In genomic region chr1:172989794-172990634, GRCm38 (mm10) we compare ENCODE assay signal across 27 mouse cellular contexts. TPM values are rescaled to one million over a fixed set of nuclear protein-coding genes. Genes with fewer than 3 reads are reported as not detected.
A peak's percentile ranks its signal among the peaks of the same experiment; 100 is the strongest.
DNase-seq lines count a peak whose midpoint lies in the region; ATAC-seq and TF ChIP-seq lines count a peak whose summit lies in the region.
"Had no signal": no experiment of that assay in that cellular context is flagged by ENCODE, and none has a peak within 500 bp of the region (broad histone marks: within the 10 kb centered on the region; RNA-seq: fewer than 3 reads in every experiment).

No protein-coding gene starts in this region.

- H3K4me3 ChIP-seq in erythroblast, embryonic 14.5 days (replicated peaks) = peak overlapping the region; percentile 31
- no peak overlapping the region for H3K4me3 ChIP-seq in ES-E14 (ENCODE audit: insufficient read depth in 1 of 2, low read depth in 1 of 2, low read length in 2 of 2, poor library complexity in 1 of 2, severe bottlenecking in 1 of 2)
- H3K4me3 ChIP-seq in liver, embryonic 11.5 days (ENCODE audit: low read depth, low read length) = no peak overlapping the region
- H3K4me3 ChIP-seq: forebrain, embryonic 10.5 days; gastrocnemius, adult 2 months had no signal

- no peaks in the 10 kb centered on the region for H3K36me3 ChIP-seq in erythroblast, embryonic 14.5 days (ENCODE audit: control insufficient read depth)
- no peaks in the 10 kb centered on the region for H3K36me3 ChIP-seq in ES-E14 (ENCODE audit: control insufficient read depth, insufficient read depth, low read length, poor library complexity, severe bottlenecking)
- H3K36me3 ChIP-seq in liver, embryonic 11.5 days (ENCODE audit: control insufficient read depth, insufficient read depth, low read length) = no peaks in the 10 kb centered on the region
- H3K36me3 ChIP-seq: forebrain, embryonic 10.5 days had no signal

- DNase-seq in ES-E14 (ENCODE audit: low read depth, low spot score) = no peak
- DNase-seq in liver, embryonic 11.5 days (ENCODE audit: low spot score) = no peak
- DNase-seq in mesoderm, embryonic 11.5 days (ENCODE audit: low read depth, low spot score) = peak; percentile 6
- DNase-seq in left cerebral cortex, adult 11 months (ENCODE audit: low spot score) = no peak
- no peak for DNase-seq in adrenal gland, adult (ENCODE audit: inconsistent age in 2 of 2, low spot score in 1 of 2)
- DNase-seq: adrenal gland, adult 2 months; cerebellum, adult 9-11 months; gastrocnemius, adult 2 months; heart, adult 11 months; heart, postnatal 36 days; kidney, adult 9 months; kidney, postnatal 4 days; layer of hippocampus, adult 9-11 months; lung, embryonic 14.5 days; lung, postnatal 36 days; thymus, postnatal 14 days had no signal

- H3K27me3 ChIP-seq in erythroblast, embryonic 14.5 days (ENCODE audit: control insufficient read depth) = no peaks in the 10 kb centered on the region
- H3K27me3 ChIP-seq in liver, embryonic 11.5 days (replicated peaks; ENCODE audit: control insufficient read depth, insufficient read depth, low read length) = no peaks in the 10 kb centered on the region

- H3K27ac ChIP-seq in ES-E14 (ENCODE audit: insufficient read depth, low read depth, low read length, poor library complexity, severe bottlenecking) = no peak overlapping the region
- H3K27ac ChIP-seq in liver, embryonic 11.5 days (ENCODE audit: low read depth, low read length) = peak overlapping the region; percentile 49; the same call in 1 of the 2 replicates
- H3K27ac ChIP-seq: forebrain, embryonic 10.5 days; gastrocnemius, adult 2 months had no signal

- WGBS in liver, embryonic 11.5 days = 57% methylated on average over 12 of the region's 12 CpGs

- peaks cover 2% of the 10 kb centered on the region; the same call in 1 of the 2 replicates for H3K9me3 ChIP-seq in erythroblast, embryonic 14.5 days (ENCODE audit: control insufficient read depth, low read length)
- H3K9me3 ChIP-seq in ES-E14 (ENCODE audit: control insufficient read depth, insufficient read depth, low read depth, low read length) = no peaks in the 10 kb centered on the region
- no peaks in the 10 kb centered on the region for H3K9me3 ChIP-seq in liver, embryonic 11.5 days (ENCODE audit: control insufficient read depth, low read length)
- H3K9me3 ChIP-seq: forebrain, embryonic 10.5 days had no signal

- 0 out of 2 replicates have a peak overlapping the region, but pooled peaks have one; percentile 10 for H3K4me2 ChIP-seq in liver, embryonic 11.5 days
- H3K4me2 ChIP-seq: lung, embryonic 14.5 days had no signal

- no peak overlapping the region for H3K9ac ChIP-seq in ES-E14 (ENCODE audit: insufficient read depth, low read depth, low read length, poor library complexity, severe bottlenecking)
- H3K9ac ChIP-seq in liver, embryonic 11.5 days (ENCODE audit: low read depth, low read length) = no peak overlapping the region
- H3K9ac ChIP-seq: lung, embryonic 14.5 days had no signal

- in situ Hi-C loops in ES-E14 (cut with MboI; ENCODE audit: low sequenced_read_pairs in 2 of 2, unreplicated experiment in 2 of 2) = no loop called here

- no peak for ATAC-seq in erythroblast, adult 5-6 weeks (replicated peaks; ENCODE audit: low FRiP score, poor library complexity, severe bottlenecking)
- ATAC-seq in liver, embryonic 11.5 days (replicated peaks; ENCODE audit: low FRiP score) = peak; percentile 56
- ATAC-seq: CD4-positive, CD25-positive, alpha-beta regulatory T cell, adult 4 months; hindbrain, embryonic 16.5 days had no signal

- H3K4me1 ChIP-seq in erythroblast, embryonic 14.5 days (ENCODE audit: control insufficient read depth) = no peaks in the 10 kb centered on the region
- H3K4me1 ChIP-seq in ES-E14 (ENCODE audit: control insufficient read depth in 2 of 2, insufficient read depth in 2 of 2, low read length in 2 of 2, poor library complexity in 1 of 2) = no peaks in the 10 kb centered on the region
- no peaks in the 10 kb centered on the region for H3K4me1 ChIP-seq in liver, embryonic 11.5 days (replicated peaks; ENCODE audit: control insufficient read depth, insufficient read depth, low read length)

TF ChIP-seq in ES-E14, 5 proteins besides CTCF, POLR2A, EP300 and RAD21:
- TF ChIP-seq CHD2 (IDR thresholded peaks at IDR 0.05; ENCODE audit: low read depth, low read length) = 0 out of 2 replicates have a peak, but pooled peaks have one; percentile 40
- TF ChIP-seq ZNF384 (IDR thresholded peaks at IDR 0.05; ENCODE audit: low read depth, low read length) = no peak

RNA-seq across cellular contexts. Expression of gene Olfr16, which starts 39.8 kb away (rescaled TPM):
- polyA plus RNA-seq in erythroblast, embryonic 14.5 days (2012) = not detected in 2 replicates
- not detected in 2 replicates for total RNA-seq in erythroblast, adult 5-6 weeks (2015; ENCODE audit: low replicate concordance)
- not detected in 2 replicates for total RNA-seq in erythroblast, adult 5-6 weeks (2017; ENCODE audit: low replicate concordance)
- not detected in 2 replicates for total RNA-seq in ES-E14 (2012; rRNA removed)
- polyA plus RNA-seq in liver, embryonic 11.5 days (2014; fragmentation: Nextera tagmentation; extraction: Ambion mirVana) = not detected in 2 replicates
- total RNA-seq: adrenal gland, adult 2 months; gastrocnemius, adult 2 months; heart, postnatal 36 days; left cerebral cortex, adult 8-10 months; megakaryocyte-erythroid progenitor cell, adult 5-6 weeks; MEL had no signal
- polyA plus RNA-seq: adrenal gland, adult 2 months; CD4-positive, CD25-positive, alpha-beta regulatory T cell, adult 4 months; embryonic facial prominence, embryonic 14.5 days; forebrain, embryonic 10.5 days; heart, embryonic 14.5 days; hindbrain, embryonic 16.5 days; limb, embryonic 11.5 days; lung, embryonic 14.5 days had no signal
